Mouse (Mus musculus) liver (tissue): ENCODE data around the gene Hoxd13.
A peak's percentile ranks its signal among the peaks of the same experiment; 100 is the strongest.

ENCODE experiments used
- DNase-seq: peaks from one replicate; pipeline ENCODE4 v3.0.0-alpha.2; 2020; ENCODE audit warnings: mixed read lengths

The Hoxd13 gene

DNA sequence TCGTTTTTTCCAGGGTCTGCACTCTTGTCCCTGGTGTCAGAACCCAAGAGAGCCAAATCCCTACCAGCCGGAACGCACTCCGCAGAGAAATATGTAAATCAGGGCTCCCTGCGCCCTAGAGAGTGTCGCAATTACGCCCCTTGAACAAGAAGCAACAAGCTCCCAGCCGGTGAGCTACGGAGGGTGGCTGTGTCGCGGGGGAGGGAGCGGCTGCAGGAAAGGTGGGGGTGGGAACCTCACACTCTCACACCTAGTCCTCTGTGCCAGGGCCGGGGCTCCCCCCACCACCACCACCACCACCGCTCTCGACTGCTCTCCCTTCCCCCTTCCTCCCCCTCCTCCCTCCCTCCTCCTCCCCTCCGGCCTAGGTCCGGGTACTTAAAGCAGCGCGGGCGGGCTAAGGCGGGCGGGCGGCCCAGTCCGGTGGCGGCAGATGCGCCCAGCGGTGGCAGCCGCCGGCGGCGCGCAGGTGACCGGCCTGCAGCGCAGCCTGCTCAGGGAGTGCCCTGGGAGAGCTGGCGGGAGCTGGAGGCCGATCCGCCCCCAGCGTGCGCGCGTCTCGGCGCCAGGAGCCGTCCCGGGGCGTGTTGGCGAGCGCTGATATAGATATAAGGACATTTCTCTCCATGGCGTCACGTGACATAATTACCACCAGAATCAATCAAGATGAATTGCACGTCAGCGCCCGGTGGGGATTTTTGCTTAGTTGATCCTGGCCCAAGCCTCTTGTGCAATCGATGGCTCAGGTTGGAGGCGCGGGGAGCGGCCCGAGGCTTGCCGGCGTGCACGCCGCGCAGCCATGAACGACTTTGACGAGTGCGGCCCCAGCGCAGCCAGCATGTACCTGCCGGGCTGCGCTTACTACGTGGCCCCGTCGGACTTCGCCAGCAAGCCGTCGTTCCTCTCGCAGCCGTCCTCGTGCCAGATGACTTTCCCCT, 13.8 kb downstream of the Hoxd13 start:
- DNase-seq: no peak

DNA sequence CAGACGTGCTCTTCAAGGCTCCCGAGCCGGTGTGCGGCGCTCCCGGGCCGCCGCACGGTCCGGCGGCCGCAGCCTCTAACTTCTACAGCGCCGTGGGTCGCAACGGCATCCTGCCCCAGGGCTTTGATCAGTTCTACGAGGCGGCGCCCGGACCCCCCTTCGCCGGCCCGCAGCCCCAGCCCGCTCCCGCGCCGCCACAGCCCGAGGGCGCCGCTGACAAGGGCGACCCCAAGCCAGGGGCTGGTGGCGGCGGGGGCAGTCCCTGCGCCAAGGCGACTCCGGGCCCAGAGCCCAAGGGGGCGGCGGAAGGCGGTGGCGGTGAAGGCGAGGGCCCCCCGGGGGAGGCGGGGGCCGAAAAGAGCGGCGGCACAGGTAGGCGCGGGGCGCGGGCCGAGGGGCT, 14.7 kb downstream of the Hoxd13 start:
- DNase-seq: no peak

DNA sequence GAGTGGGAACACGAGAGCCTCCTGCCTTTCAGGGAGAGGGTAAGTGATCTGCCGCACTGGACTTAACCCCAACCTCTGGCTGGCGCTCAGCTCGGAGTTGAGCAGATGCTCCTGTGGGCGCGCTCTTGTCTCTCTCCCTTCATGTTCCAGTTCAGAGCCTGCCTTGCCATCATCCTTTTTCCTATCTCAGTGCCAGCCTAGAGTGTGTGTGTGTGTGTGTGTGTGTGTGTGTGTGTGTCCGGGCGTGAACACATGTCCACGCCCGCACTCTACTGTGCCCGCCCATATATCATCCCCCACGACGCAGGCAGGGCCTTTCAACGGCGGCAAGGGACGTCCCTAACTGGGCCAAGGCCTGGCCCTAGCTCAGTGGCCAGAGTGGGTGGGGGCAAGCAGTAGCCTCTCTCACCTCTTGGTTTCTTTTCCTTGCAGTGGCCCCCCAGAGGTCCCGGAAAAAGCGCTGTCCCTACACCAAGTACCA, 15.4 kb downstream of the Hoxd13 start:
- no peak for DNase-seq

DNA sequence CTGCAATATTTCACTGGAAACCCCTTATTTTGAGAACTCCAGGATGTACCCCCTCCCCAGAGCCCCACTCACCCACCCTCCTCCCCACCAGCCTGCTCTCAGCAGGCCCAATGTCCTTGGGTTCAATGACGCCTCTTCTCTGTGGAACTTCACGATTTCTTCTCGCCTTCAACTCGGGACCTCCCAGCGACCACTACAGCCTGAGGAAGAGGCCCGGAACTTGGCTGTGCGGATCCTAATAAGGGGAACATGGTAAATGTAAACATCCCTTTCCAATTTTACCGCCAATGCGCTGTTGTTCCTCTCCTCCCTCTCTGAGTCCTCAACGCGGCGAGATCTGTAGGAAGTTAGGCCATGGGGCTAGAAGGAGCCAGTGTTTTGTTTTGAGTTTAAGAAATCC, 16.0 kb downstream of the Hoxd13 start:
- no peak for DNase-seq

DNA sequence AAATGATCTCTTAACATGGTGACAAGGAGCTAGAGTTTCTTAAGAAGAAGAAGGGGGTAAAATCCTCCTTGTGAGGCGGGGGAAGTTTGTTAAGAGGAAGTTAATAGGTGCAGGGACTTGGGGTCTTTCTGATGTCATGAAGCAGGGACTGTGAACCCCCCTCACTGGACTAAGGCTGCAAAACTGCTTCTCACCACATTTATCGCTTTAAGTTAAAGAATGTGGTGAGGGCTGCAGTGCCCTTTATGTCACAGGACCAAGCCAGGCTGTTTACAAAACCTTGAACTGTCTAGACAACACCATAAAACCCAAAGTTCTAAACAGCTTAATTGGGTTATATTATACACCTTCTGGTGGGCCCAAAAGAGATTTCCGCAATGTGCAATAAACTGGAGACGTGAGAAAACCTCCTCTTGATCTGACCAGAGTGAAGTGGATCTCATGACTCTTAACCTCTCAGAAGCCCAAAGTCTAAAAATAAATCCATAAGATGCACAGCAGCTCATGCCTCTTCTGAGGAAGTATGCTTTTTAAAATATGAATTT, 17.0 kb downstream of the Hoxd13 start:
- no peak for DNase-seq

DNA sequence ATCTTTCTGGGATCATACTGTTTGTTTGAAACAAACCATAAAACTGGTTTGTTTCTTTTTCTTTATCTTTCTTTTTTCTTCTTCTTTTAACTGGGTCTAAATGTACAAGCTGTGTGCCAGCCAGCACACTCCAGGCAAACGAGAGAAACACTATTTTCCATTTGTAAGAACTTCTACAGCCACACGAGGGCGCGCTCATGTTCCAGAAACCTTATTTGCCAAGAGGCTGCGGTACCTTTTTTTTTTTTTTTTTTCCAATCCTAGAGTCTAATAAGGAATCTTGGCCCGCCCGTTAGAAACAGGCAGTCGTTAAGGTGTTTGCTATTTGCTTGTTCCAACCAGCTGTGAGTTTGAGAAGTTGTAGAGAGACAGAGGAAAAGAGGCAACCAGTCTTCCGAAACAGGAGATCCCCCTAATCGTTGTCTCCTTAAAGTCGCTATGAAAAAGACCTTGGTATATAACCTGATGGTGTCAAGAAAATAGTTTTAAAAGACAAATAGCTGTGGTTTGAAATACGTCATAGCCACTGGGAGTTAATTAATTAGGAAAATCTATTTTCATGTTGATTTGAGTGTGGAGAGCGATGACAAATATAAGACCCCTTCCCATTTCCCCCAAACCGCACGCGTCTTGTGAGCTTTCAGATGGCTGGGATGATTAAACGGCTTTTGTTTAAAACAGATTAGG, 18.3 kb downstream of the Hoxd13 start:
- peak; percentile 48 for DNase-seq

DNA sequence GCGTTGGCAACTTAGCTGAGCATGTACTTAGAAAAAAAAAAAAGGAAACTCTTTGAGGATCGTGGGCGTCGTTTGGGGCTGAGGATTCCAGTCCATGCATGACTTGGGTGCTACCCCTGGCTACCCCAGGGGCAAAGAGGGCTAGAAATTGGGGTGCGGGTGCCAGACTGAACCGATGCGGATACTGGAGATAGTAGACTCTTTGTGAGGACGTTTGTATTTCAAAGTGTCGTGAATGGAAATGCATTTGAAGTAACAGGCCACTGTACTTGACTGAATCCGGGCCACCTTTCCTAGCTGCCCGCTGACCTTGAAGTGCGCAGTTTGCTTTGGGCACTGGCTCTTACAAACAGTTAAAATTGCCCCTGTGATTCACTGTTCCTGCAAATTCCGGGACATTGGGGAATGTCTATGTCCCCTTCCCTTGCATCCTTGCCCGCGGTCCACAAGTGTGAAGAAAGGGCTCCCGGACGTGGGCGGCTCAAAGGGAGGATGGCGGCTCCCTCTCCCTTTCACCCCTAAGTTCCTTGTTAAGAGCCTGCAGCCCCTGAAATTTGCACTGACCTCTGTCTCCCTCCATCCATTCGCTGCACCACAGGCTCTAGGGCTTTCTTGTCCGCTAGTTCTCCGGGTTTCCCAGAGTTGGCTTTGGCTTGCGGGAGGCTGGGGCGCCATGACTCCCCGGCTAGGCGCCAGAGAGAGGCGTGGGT, 19.0 kb downstream of the Hoxd13 start:
- no peak for DNase-seq

DNA sequence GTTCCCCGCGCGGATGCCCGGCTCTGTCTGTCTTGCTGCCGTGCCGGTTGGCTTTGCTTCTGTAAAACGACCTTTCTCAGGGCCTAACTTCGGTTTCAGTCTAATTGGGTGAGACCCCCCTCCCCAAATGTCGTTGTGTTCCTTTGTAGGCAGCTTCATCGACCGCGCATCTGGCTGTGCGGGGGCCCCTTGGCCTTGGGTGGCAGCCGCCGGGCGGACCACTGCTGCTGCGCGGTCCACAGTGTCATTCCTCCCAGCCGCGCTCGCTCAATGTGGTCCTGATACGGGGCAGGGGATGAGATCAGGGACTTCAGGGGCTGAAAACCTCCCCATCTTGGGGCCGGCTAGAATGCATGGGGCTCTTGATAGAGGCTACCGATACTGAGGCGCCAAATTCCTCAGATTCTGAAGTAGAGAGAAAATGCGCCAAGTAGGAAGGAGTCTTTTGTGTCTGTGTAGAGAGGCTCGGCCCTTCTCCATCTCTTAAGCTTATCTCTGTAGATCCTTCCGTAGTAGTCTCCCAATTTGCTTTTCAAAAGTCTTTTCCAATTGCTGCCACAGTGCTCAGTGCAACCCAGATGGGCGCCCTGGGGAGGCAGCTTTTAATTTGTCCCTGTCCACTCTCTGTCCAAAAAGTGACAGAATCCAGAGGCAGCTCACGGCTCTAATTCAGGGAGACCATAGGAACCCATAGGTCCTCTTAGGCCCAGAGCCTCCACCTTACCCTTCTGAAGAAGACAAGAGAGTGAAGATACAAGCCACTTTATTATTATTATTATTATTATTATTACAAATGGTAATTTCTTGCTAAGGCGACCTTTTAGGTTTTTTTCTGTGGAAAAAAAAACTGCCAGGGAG, 19.8 kb downstream of the Hoxd13 start:
- no peak for DNase-seq

DNA sequence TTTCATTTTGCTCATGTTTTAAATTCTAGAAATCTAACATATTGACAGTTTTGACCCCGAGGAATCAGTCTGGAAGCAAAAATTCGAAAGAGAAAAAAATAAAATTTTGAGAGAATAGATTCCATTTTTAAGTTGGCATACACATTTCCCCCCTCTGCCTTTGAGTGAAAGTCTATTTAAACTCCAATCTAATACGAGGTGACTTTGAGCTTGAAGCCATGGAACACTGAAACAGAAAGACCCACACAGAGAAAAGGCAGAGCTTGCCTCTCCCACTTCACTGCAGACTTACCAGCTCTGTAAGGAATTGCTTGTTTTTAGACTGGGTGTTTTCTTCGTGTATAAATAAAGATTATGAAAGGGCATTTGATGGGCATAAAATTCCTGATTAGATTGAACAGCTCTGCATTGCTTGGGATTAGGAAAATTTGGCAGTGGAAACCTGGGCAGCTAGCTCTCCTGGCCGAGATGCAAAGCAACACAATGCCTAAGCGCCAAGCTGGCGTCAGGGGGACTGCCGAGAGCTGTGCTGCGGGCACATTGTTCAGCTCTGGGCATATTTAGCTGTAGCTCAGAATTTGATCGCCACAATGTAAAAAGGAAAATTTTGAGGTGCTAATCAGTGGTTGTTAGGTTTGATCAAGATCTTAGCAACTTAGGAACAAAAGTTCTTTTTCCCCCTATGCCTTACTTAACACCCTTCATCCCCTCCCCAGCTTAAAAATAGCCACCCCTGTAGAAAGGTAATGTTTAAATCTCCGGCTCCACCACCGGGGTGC, 20.9 kb downstream of the Hoxd13 start:
- DNase-seq: no peak

DNA sequence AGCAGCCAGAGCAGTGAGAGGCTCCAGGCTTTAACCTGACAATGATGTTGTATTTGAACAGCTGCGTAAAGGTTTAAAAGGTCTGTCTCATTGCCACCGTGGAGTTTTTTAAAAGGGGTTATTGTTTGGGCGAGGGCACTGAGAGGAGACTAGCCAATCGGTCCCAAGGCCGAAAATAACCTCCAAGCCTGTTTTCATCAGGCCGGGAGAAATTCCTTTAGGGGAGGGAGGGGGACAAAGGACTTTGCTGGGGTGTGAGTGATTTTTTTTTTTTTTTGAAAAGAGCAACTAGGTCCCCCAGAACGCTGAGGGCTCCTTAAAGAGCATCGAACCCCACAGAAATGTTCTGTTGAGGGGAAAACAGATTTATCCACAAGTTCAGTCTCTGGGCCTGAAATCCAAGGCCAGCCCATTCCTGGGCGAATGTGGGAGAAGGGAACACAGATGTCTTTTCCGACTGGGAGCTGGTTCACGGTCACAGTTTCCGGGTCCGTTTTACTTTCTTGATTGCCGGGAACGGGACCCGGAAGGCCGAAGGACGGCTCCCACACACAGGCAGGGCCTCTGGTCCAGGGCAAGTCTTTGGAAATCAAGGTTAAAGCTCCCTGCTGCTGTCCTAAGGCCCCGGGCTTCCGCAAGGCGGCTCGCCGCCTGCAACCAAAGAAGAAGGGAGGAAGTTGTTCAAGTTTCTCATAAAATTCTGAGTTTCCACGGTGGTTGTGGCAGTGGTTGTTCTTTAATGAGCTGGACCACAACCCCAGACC, 21.6 kb downstream of the Hoxd13 start:
- DNase-seq: no peak

DNA sequence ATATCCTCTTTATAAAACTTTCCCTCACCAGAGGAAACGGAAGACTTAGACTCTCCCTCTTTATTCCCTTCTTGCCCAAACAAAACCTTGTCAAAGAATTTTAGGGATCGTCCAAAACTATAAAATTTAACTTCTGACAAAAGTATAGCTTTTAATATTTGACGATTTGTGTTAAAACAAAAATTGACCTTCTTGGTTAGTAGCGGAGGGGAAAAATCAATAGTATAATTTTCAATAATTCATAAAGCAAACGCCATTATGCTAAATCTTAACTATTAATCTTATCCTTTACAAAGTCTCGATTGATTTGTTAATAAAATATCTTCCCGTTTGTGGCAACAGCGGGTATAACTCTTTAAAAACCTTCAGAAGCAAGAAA, 22.2 kb downstream of the Hoxd13 start:
- DNase-seq: no peak

DNA sequence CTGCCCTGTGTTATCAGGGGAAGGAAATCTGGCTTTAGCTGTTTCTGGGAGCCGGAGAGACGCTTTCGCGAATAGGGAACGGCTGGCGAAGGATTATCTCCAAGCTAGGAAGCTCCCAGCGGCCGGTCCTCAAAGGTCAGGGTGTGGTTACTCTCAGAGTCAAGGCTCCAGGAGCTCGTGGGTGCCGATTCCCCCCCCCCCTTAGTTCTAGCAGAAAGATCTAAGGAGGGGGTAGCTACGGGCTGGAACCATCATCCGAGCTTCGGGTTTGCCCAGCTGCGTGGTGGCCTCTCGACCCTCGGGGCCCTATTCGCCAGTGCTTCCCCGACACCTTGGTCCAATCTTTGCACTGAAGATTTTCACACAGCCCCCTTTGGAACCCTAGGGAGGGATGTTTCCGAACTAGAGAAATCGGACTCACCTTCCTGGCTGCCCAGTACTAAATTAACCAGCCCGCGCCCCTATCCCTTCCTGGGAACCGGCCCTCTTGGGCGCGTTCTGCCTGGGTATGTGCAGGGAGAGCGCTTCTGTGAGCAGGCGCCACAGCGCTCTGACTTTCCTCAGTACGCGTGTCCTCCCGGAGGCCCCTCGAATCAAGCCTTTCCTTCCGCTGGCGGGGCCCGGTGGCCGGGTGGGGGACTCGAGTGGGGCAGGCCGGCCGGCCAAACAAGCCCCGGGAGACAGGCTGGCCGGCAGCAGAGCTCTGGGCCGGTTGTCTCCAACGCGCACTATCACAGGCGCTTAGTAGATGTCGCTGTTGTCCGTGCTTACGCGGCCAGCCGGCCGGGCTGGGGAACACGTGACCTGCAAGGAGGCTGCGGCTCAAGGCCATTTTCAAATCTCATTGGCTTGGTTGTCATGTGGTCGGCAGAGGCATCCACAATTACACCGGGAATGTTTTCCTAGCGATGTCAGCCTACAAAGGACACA, 23.2 kb downstream of the Hoxd13 start, which contains the start of gene Hoxd10:
Hoxd10 (plus strand) TSS at position 903 of the 930 bp plus-strand sequence.
- DNase-seq: peak; percentile 47

DNA sequence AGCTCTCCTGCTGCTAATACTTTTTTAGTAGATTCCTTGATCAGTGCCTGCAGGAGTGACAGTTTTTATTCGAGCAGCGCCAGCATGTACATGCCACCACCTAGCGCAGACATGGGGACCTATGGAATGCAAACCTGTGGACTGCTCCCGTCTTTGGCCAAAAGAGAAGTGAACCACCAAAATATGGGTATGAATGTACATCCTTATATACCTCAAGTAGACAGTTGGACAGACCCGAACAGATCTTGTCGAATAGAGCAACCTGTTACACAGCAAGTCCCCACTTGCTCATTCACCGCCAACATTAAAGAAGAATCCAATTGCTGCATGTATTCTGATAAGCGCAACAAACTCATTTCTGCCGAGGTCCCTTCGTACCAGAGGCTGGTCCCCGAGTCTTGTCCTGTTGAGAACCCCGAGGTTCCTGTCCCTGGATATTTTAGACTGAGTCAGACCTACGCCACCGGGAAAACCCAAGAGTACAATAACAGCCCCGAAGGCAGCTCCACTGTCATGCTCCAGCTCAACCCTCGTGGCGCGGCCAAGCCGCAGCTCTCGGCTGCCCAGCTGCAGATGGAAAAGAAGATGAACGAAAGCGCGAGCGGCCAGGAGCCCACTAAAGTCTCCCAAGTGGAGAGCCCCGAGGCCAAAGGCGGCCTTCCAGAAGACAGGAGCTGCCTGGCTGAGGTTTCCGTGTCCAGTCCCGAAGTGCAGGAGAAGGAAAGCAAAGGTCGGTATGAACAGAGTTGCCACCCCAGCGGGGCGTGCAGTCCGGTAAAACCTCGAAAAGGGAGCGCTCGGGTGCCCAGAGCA, 24.1 kb downstream of the Hoxd13 start:
- no peak for DNase-seq

DNA sequence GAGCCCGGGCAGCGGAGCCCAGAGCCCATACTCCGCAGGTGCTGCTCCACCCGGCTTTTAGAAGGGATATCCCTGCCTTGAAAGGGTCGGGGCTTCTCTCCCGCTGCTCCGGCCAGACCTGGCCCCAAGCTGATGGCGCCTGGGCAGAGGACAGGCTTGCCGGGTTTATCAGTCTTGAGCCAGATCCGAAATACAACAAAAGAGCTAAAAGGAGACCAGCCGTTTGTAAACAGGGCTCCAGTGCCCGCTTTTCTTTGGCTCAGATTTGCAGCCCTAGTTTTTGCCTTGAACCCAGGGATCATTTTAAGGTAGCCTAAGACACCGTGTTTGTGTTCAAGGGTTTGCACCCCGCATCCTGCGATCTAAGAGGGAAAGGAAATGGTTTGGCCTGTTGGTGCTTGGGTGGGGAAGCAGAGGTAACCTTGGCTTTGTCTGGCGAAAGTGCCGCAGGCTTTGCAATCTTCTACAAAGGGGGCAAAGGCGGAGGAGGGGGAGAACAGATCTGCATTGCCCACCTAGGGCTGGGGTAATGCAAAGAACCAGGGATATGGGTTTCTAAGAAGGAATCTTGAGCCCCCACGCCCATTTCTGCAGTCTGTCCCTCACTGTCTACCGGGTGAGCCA, 24.8 kb downstream of the Hoxd13 start:
- DNase-seq: no peak

DNA sequence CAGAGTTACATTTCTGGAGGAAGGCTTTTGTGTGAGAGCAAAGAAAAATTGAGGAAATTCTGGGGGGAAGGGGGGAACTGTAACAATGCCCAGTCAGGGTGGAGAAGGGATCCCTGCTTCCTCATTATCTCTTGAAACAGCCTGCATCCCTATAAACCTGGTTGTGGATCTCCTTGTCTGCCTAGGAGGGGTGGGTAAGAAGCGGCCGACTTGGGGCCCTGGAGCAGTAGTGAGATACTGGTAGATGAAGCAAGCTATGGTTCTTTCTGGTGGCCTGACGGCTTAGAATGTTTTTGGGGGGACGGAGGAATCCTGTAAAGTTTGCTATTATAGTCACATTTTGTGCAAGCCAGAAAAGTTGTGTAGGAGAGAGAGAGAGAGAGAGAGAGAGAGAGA, 25.3 kb downstream of the Hoxd13 start:
- DNase-seq: no peak

DNA sequence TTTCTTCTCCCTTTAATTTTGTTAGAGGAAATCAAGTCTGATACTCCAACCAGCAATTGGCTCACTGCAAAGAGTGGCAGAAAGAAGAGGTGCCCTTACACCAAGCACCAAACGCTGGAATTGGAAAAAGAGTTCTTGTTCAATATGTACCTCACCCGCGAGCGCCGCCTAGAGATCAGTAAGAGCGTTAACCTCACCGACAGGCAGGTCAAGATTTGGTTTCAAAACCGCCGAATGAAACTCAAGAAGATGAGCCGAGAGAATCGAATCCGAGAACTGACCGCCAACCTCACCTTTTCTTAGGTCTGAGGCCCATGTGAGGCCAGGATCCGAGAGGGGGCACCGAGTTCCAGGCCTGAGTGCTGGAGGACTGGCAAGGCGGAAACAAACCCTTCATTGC, 26.0 kb downstream of the Hoxd13 start:
- DNase-seq: no peak

DNA sequence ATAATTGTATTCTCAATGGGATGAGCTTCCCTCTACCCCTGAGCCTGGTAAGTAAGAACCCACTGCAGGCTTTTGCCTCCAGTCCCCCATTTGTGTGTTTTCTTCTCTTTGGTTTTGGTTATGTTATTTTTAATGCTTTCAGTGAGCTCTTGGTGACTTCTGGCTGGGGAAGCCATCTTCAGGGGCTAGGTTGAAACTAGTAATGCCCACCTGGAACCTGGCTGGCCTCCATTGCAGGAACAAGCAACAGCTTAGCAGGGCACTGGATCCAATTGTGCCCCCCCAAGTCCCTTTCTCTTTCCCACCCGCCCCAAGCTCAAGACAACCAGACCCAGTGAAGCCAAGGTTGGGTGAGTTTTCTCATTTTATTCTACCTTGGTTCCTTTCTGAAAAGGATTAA, 27.3 kb downstream of the Hoxd13 start:
- no peak for DNase-seq
